Mouse (Mus musculus) cerebellum, adult 8-10 months (tissue): ENCODE results near the gene Zfp770.
"Not testable (repeated sequence)": the region's sequence is repeated elsewhere in the genome, so short reads cannot be mapped to it uniquely, and the experiment has no call there.

Source experiments
- DNase-seq: peaks from one replicate; pipeline ENCODE4 v3.0.0; 2022

The Zfp770 gene

DNA sequence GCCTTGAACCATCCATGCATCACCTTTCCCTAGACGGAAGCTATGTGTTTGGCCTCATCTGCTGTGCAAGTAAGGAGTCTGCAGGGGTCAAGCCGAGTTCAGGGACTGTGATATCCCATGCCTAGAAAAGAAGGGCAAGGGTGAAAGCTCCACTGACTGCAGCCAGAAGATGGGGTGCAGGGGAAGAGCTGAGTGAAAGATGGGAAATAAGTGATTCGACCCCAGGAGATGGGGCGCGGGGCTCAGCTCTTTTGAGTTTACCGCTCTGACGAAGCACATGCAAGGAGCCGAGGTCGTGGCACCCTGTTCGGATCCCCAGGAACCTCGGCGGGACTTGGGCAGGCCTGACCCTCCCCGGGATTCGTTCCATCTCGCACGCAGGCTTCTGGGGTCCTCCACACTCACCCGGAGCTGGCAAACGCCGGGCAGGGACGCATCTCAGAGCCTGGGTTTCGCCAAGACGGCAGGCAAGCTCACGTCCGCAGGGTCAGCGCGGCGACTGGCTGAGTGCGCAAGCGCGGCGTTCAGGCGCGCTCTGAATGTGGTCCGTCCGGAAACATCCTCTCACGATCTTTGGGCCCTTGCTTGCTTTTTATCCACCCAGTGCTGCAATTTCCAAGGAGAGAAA lies at the start of gene Zfp770:
Zfp770 (minus strand) TSS at position 538 of the 628 bp plus-strand sequence.
- DNase-seq: peak; percentile 83

DNA sequence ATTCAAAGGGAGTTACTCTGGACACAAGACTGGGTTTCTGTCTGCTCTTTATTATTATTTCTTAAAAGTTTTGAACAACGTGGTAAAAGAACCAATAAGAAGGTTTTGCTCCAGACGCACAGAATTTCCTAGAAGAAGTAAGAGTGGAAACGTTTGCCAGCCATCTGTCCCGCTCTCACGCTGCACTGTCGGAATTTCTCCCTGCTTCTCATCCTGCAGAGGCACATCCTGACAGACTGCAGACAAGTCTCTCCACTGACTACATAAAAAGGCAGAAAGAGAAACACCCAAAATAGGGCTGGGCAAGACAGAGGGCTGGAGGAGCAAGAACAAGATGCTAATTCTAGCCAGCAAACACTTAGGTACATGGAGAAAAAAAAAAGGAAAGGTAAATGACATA lies 48.2 kb upstream of the Zfp770 start:
- DNase-seq: no peak

DNA sequence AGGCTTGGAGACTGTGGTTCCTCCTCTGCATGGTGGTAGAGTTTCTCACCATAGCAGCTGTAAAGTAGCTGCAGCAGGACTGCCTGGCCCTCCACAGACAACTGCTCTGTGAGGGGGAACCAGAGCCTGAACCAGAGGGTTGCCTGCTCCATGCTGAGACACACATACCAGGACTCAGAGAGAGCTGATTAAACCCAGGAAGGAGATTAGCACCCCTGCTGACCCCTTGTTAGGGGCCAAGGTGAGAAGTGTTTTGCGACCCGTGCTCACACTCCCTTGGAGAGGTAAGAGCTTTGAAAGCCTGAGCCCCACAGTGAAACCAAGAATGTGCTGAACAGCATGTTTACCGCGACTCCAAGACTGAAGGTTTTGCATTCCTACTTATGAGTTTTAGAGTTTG lies 36.4 kb upstream of the Zfp770 start:
- DNase-seq: no peak

DNA sequence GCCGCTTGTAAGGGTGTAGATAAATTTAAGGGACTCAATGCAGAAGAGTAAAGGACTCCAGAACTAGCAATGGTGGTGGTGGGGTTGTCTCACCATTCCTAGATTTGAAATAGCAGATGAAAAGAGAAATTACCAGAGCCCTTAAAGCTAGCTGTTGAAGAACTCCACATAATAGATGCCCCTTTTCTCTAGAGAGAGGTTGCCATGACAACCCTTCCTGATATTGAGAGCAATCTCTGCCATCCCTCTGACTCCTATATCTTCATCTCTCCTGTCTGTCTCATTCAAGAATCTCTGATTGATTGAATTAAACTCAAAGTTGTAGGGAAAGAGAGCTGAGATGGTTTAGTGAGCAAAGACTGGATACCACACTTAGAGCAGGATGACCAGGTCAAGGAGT lies 35.3 kb upstream of the Zfp770 start:
- DNase-seq: no peak

DNA sequence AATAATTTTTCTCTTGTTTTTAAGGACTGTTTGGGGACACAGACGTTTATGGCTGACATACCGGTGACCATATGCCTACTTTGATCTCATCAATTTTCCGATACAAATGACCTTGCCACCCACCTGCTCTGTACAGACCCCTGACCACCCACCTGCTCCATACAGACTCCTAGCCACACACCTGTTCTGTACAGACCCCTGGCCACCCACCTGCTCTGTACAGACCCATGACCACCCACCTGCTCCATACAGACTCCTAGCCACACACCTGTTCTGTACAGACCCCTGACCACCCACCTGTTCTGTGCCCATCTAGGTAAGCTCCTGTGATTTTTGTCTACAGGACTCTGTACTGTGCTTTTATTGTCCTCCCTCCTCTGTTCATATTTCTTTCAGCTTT lies 34.3 kb upstream of the Zfp770 start:
- no peak for DNase-seq

DNA sequence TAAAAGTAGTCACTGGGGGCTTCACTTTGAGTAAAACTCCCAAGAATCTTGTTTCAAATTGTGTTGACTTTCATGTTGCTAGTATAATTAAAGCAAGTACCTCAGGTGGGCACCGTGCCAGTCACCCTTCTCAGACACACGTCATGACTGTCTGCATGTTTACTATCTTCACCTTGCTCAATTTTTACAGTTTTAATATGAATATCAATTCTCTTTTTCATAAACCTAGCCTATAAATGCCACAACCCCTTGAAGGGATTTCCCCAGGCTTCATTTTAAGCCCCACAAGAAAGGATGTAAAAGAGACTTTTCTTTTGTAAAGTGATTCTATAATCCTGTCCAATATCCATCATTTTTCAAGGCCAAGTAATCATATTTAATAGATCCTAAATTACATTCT lies 30.0 kb upstream of the Zfp770 start:
- no peak for DNase-seq

DNA sequence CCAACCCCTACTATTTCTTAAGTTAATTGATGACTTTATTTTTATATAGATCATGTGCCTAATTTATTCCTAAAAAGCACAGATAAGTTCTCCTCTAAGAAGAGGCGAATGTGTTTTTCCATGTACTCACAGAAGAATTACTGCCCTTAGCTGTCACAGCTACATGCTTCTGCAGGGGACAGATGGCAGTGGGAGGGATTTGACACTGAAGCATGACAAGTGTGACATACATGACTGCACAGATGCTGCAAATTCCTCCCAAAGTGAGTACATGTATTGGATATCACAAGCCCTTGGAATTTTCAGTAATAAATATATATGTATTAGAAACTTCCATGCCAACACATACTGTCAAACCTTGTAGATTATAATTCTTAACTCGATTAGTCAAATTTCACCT lies 27.4 kb upstream of the Zfp770 start:
- no peak for DNase-seq

DNA sequence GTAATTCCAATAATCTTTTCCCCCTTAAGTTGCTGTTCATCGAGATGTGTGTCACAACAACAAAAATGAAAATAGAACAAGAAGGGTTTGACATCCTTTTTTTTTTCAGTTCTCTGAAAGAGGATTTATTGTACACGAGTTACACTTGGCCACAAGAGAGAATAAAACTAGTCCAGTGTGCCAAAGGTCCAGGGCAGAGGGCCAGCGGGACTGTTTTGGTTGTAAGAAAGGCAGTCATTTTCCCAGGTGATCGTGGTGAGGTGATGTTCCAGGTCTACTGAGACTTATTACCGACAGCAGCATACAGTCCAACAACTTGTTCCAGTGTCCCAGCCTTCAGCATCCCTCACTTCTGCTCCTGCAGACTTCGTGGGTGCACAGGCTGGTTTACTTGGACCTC lies 3.8 kb upstream of the Zfp770 start:
- DNase-seq: no peak

DNA sequence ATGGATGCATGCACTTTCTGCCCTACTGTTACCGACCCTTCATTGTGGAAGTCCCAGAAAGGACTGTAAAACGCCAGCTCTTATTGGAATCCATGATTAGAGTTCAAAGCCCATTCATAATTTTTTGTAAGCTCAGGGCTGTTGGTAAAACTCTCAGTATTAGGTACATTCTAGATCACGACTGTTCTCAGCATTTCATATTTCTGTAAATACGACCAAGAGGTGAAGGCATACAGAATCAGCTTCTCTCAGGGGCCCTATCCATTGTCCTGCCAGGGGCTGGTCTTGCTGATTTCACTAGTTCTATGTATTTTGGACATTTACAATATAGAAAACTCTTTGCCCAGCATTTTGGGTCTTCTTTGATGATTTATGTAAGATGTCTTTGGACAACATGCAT lies 305 bp upstream of the Zfp770 start:
- DNase-seq: no peak

DNA sequence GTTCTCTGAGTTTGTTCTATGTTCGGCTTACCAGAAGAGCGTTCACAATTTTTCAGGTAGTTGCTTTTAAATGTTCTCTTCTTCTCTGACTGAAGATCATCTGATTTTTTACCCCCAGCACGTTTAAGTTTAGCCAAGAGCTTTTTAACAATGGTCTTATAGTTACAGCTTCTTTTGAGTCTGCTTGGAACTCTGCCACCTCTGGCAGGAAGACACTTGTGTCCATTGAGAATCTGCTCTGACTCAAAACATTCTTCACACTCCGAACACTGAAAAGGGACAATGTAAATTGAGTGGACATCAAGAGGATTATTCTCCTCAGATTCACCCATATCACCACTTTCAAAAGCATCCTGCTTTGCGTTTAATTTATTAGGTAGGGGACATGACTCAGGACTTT lies 4.8 kb downstream of the Zfp770 start:
- DNase-seq: no peak

DNA sequence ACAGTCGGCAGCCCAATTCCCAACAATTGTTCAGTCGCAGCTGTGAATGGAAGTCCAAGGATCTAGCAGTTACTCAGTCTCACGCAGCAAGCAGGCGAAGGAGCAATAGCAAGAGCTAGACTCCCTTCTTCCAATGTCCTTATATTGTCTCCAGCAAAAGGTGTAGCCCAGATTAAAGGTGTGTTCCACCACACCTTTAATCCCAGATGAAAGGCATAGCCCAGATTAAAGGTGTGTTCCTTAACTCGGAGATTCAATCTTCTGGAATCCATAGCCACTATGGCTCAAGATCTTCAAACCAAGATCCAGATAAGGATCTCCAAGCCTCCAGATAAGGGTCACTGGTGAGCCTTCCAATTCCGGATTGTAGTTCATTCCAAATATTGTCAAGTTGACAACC lies 14.3 kb downstream of the Zfp770 start, which contains the start of gene Aqr:
Aqr (minus strand) TSS at position 101 of the 400 bp plus-strand sequence.
- not testable (repeated sequence) for DNase-seq

DNA sequence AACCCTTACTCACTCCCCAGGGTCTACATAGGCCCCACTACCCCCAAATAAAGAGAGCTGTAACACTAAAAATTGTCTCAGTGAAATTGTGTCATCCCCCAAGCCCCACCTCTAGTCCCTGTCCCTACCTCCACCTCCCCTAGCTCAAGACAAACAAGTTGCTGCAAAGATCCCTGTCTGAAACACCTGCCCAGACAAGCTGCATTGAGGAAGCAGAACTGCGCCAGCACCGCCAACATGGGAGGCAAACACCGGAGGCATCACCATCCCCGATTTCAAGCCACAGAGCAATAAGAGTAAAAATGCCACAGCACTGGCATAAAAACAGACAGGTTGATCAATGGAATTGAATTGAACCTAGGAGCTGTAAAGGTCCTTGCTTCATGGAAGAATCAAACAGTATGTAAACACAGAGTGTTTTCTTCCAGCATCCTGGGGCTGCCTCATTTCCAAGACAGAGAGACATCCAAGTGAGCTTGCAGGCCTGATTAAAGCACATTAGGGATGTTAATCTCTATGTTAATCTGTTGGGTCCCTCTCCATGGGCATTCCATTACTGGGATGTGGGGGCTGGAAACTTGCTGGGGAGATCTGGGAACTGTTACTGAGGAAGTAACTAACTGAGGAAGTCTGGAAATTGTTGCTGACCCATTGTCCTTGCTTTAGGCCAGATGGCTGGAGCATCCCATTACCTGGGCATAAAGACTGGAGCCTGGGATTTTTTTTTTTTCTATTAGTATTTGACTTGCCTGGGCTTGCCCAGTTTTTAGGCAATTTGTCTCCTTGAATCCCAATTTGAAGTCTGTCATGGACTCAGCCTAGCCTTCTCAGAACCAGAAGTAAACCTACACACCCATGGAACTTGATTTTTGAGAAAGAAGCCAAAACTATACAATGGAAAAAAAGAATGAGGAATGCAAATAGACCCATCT lies 23.2 kb downstream of the Zfp770 start:
- DNase-seq: no peak

DNA sequence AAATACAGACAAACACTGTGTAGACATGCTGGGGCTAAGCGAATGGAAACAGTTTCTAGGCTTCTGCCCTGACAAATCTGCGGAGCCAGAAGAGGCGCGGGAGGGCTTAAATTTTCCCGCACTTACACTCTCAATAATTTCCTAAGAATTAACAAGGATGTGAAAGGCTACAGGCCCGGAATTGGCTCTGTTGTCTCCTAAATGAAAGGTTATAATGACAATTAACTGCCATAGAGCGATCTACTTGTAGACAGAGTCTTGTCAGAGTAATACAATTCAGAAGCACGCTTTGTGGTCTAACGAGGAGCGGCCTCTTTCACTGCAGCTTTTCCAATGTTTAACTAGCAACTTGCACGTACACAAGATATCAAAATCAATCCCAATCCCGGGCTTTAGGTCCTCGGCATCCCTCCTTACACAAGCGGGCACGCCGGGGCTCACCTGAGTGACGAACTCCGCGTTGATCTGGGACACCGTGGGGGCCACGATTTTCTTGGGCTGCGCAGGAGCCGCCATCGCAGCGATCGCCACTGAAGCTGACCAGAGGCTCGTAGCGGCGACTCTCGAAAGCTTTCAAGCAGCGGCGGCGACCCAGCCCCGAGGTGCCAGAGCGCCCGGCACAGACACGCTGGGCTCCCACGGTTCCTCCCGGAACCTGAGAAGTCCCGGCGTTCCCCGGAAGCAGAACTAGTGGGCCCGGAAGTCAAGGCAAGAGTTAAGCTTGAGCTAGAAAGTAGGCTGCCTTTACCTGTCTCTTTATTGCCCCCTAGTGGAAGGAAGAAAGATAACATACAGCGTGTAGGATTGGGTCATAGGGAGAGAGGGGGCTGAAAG lies 26.4 kb downstream of the Zfp770 start:
- DNase-seq: peak; percentile 75

DNA sequence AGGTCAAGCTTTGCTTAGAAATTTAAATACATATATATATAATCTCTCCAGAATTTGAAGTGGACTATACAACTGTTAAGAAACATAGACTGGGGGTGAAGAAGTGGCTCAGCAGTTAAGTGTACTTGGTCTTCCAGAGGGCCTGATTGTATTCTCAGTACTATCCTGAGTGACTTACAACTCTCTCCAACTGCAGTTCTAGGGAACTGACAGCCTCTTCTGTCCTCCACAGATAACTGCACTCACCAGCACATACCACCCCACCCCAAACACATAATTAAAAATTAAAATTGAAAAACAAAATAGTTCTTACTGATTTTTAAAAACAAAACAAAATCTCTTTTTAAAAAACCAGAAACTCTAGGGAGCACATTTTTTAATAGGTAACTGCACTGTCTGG lies 28.0 kb downstream of the Zfp770 start:
- no peak for DNase-seq

DNA sequence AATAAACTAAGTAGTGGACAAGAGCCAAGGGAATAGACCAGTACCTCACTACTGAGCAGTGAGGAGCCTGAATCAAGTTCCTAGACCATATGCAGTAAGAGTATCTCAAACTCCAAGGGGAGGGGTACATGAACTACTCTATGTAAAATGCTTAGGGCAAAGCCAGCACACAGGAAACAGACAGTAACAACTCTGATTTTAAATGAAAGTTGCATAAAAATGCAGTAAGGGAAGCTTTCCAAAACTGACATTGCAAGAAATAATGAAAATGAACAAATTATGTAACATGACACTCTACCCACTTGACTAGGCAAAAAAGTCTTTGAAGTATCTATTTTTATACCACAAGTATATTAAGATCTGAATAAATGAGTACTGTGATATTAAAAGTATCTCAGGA lies 33.4 kb downstream of the Zfp770 start:
- DNase-seq: no peak

DNA sequence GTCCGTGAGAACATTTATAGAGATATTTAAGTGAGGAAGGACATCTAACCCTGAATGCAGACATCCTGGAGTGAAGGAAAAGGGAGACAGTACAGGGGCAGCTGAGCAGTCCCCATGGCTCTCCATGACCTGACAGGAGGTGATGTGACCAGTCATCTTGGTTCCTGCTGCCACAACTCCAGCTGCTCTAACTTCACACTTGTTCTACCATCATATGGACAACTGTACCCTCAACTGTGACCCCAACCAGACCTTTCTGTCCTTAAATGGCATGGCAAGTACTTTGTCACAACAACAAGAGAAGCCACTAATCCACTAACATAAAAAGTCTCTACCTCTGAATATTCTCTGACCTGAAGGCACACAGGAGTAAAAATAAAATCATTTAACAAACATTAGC lies 39.3 kb downstream of the Zfp770 start:
- DNase-seq: no peak

DNA sequence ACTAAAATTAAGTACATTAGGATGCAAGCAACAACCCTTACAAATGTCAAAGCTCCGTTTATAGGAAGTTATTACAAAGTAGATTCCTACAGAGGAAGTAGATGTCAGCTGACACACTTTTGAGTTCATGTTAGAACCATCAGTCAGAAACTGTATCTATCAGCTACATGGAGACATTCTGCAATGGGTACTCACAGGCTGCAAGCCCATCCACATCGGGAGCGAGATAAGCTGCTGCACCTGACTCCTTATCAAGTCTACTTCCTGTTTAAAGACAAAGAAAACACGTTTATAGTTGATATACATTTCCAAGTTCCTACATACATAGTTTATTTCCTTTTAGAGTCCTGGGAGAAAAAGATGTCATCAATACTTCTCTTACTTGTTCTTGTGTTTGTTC lies 43.9 kb downstream of the Zfp770 start:
- DNase-seq: no peak

DNA sequence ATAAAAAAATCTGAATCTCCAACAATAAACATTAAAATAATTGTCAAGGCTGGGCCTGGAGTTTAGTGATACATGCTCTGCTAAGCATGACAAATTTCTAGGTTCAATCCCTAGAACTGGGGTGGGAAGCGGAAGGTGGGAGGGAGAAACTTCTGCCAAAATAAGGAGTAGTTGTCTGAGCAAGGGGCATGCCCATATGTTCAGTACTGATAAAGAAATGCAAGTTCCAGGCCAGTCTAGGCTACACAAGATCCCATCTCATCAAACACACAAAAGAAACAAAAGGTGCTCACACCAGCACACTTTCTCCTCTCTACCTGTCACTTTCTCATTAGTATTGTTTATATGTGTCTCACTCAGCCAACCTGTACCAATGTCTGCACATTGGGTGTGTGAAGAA lies 44.6 kb downstream of the Zfp770 start:
- no peak for DNase-seq

DNA sequence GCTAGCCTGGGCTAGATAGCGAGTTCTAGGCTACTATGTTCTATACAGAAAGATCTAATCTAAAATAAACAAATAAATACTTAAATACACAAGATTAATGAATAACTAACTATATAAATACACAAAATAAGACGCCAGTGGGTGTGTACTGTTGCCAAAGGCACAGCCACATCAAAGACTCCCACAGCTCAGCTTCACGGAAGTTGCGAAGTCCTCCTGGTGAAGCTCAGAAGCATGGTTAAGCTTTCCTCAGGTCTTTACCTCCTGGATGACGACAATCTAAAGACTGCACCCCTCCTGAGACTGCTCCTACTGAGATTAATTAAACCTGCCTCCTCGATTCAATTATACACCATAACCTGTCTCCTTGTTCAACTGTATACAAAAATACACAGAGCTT lies 48.0 kb downstream of the Zfp770 start:
- no peak for DNase-seq

DNA sequence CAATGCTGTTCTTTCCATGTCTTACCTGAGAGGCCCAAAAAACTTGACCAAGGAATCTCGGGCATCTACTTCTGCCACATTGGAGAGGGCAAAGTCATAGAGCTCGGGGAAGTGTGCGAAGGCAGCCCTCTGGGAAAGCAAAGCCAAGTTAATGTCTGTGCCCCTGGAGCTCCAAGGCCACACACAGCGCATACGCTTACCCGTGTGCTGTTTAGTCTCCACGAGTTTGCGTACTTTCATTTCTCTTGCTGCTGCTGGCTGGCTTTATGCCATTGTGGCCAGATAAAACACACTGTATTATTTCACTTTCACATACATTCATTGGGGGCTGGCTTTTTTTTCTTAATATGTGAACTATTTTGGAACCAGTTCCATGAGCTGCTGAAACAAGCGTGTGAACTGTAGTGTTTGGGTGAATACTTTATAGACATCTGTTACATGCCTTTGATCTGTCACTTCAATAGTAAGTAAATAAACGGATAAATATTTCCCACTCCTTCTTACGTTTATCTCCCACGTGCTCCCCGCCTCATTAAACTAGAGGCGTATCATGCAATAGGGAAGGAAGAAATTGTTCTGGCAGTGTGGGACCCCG lies 54.3 kb downstream of the Zfp770 start:
- DNase-seq: no peak

DNA sequence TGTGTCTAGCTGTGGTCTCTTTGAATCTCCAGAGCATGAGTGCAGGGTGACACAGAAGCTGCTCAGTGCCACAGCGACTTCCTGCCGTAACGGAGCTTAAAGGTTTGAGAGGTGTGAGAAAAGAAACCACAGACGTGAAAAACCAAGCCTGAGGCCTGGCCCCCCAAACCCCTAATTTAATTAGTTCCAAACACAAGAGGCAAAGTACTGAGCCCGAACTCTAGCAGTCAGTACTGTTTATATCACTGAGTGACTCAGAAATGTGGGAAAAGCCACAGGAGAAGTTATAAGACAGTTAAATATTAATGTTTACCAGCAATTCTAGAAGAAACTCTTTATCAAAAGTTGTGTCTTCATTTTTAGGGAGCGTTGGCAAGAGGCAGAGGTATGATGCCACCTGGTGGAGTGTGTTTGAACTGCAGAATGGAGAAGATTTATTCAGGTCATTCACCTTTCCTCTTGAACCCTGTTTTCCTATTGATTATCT lies 55.9 kb downstream of the Zfp770 start:
- peak; percentile 29 for DNase-seq

DNA sequence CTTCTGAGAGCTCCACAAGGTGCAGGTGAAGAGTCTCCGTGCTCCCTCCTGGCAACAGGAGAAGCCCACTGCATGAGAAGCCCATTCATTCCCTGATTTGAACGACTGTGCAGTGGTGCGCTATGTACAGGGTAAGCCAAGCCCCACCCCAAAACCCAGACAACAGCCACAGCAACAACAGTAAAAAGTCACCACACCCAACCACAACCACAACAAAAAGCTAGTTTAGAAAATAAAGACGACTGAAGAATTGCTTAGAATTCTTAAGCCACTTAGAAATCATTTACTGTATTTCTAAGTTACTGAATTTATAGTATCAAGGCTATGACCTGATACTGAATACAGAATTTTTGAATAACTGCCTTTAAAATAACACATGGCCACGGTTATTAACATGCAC lies 56.4 kb downstream of the Zfp770 start:
- DNase-seq: no peak

DNA sequence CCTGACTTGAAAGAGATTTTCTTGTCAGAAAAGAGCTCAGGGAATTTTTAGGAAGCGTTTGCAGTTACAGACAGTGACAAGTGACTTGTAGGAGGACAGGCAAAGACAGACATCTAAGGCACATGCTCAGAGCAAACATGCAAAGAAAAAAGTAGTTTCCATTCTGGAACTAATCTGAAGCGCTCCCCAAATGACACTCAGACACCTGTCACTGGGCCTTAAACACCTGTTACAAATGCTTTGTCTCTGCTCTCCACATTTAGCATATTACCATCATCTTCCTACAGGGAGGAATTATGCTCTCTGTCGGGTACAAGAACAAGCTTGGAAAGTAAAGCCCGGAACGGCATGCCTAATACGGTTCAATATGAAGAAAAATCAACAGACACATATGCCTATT lies 57.4 kb downstream of the Zfp770 start:
- no peak for DNase-seq
